Mouse (Mus musculus) ES-CJ7 (cell line): ENCODE measurements around the gene Foxc2.
A peak's percentile ranks its signal among the peaks of the same experiment; 100 is the strongest.

ENCODE experiments used
- DNase-seq: peaks from one replicate; pipeline ENCODE4 v3.0.0; 2011; ENCODE audit warnings: low read depth, low spot score

The Foxc2 gene

GRCm38 (mm10) chr8:121086004-121086900, 29.7 kb upstream of the Foxc2 start:
- no peak for DNase-seq

GRCm38 (mm10) chr8:121088281-121088680, 27.7 kb upstream of the Foxc2 start:
- no peak for DNase-seq

GRCm38 (mm10) chr8:121088871-121089630, 26.9 kb upstream of the Foxc2 start:
- no peak for DNase-seq

- no peak for DNase-seq
These were observed 26.2 kb upstream of the Foxc2 start for GRCm38 (mm10) chr8:121089631-121090380.

DNA sequence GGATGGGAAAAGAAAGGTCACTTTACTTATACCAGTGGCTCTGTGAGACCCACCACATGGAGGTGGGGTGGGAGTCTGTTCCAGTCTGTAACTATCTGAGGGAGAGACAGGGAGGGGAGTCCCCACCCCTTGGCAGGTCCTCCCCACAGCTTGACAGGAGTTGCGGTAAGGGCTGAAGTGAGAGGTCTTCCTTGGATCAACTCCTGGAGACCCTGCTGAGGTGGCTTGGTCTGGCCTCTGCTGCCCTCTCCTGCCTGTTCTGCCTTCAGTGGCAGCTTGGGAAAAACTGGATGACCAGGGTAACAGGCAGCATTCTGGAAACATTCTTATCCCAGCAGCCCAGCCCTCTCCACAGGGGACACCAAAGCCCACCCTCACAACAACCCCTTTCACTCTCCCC, 25.3 kb upstream of the Foxc2 start:
- DNase-seq: no peak

DNA sequence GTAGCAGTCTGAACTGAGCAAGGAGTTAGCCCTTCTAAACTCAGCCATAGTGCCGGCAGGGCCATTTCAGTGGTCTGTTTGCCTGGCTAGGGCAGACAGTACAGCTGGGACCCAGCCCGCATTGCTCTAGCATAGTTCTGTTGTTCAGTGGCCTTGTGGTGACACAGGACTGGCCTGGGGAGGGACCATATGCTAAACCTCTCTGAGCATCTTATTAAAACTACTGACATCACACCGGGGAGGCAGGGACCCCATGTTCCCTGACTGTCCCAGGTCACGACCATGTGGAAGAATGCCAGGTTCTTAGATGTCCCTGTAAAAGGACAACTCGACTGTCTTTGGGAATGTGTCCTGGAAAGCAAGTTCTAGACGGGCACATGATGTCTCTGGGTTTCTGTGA, 23.8 kb upstream of the Foxc2 start:
- DNase-seq: no peak

DNA sequence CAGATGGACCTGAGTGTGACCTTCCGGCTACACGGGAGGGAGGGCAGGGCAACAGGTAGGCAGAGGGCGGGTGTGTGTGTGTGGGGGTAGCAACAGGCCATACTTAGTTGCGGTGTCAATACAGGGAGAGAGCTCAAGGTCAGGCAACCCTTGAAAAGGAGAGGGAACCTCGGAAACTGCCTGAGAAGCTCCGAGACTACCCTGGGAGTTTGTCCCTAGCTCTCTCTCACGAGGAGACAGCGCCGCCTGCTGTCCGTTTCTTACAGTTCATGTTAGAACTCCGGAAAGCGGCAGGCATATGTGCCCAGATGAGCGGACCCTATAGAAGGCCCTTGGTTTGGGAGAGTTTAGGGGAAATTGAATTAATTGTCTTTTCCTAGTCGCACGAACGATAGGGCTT, 23.3 kb upstream of the Foxc2 start:
- DNase-seq: peak; percentile 90

DNA sequence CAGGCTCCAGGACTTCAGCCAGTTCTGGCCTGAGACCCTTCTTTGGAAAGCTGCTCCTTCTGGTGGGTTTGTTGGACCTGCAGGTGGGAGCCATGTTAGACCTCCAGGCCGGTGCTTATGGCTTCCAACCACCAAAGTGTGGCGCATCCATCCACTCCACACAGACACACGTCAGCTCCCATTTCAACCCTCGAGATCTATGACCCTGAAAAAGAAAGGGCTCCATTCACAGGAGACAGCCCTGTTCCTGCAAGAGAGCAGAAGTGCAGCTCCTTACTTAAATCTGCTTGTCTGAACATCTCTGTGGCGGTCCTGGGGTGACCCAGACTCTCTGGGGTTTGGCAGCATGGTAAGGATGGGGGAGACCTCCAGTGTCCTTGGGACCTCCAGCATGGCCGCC, 22.5 kb upstream of the Foxc2 start:
- no peak for DNase-seq

DNA sequence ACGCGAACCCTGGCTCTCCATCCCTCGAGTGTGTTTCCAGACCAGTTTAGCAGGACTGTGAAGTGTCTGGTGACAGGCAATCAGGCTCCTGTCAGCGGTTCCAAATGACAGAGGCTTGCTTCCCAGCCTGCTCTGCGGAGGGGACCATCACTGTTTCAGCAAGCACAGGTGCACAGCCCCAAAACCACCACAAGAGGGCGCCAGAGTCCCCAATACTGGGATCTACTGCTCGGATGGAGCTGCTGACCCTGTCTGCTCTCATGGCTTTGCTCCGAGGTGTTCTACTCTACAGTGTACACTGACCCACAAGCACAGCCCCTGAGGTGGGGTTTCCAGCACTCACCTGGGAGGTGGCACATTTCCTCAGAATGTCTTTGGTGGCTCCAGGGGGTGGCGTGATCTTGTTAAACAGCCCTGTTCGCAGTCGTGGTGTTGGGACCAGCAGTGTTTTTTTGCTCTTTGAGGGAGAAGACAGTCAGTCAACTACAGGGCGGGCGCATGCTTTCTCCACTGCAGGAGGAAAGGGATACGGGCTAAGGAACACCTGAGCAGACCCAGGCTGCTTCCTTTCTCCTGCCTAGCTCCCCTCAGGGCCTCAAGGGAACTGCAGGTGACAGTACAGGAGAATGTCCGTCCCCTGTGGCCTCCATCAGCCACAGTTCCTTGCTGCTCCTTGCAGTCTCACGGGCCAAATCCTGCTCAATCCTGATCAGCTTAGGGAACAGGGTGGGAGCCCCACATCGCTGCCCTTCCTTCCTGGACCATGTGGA, 11.7 kb upstream of the Foxc2 start:
- peak; percentile 87 for DNase-seq

- DNase-seq: peak; percentile 99
These were observed 8.0 kb upstream of the Foxc2 start, which contains the start of gene Mthfsd for GRCm38 (mm10) chr8:121107668-121108656. Gene Mthfsd, minus strand, starts transcription at chr8:121108392.

GRCm38 (mm10) chr8:121108657-121109056, 7.3 kb upstream of the Foxc2 start:
- no peak for DNase-seq

DNA sequence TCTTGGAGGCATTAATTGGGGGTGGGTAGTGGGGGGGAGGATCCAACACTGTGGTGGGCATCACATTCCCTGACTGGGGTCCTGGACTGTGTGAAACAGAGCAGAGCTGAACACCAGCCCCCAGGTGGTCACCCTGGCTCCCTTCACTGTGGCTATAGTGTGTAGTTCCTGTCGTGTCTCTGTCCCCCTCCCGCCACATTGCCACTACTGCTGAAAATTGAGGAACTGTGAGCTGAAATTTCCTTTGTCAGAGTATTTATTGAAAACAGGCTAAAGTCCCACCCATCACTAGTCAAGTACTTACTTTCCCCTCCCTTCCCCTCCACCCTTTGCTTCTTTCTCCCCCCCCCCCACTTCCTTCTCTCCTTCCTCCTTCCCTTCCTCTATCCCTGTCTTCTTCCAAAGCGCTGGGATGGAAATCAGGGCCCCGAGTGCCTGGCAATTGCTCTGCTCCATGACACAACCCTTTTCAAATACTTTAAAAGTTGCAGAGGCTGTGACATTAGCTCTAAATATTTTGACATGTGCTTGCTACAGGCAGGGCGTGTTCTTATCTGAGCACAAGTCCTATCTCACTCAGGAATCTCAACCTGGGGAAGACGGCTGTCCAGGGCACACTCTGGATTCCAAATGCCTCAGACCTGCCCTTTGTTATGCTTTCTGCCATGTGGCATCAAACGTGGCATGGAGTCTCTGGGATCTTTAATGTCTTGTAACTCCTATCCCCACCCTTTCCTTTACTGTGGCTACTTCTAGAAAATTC, 4.6 kb upstream of the Foxc2 start:
- DNase-seq: no peak

DNA sequence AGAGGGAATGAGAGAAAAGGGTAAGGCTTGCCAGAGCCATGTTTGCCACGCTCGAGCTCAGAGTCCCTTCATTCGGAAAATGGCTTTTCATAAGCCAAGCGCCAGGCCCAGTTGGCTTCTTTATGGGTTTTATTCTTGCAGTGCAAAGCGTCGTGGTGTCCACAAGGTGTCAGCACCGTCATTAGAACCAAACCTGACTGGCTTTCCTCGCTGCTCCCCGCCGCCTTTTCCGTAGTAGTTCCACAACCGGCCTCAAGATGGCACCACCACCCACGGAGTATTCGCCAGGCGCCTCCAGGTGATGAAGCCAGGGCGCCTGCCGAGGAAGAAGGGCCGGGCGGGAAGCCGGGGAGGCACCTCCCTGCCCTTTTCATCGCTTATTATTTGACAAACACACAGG, 2.7 kb upstream of the Foxc2 start:
- DNase-seq: peak; percentile 96

- peak; percentile 38 for DNase-seq
These were observed 835 bp upstream of the Foxc2 start for GRCm38 (mm10) chr8:121115136-121115535.

DNA sequence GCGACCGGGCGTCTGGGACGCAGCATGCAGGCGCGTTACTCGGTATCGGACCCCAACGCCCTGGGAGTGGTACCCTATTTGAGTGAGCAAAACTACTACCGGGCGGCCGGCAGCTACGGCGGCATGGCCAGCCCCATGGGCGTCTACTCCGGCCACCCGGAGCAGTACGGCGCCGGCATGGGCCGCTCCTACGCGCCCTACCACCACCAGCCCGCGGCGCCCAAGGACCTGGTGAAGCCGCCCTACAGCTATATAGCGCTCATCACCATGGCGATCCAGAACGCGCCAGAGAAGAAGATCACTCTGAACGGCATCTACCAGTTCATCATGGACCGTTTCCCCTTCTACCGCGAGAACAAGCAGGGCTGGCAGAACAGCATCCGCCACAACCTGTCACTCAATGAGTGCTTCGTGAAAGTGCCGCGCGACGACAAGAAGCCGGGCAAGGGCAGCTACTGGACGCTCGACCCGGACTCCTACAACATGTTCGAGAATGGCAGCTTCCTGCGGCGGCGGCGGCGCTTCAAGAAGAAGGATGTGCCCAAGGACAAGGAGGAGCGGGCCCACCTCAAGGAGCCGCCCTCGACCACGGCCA, 717 bp downstream of the Foxc2 start:
- DNase-seq: peak; percentile 73

DNA sequence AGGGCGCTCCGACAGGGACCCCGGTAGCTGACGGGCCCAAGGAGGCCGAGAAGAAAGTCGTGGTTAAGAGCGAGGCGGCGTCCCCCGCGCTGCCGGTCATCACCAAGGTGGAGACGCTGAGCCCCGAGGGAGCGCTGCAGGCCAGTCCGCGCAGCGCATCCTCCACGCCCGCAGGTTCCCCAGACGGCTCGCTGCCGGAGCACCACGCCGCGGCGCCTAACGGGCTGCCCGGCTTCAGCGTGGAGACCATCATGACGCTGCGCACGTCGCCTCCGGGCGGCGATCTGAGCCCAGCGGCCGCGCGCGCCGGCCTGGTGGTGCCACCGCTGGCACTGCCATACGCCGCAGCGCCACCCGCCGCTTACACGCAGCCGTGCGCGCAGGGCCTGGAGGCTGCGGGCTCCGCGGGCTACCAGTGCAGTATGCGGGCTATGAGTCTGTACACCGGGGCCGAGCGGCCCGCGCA, 1.2 kb downstream of the Foxc2 start:
- peak; percentile 39 for DNase-seq

- DNase-seq: peak; percentile 48
These were observed 1.9 kb downstream of the Foxc2 start for GRCm38 (mm10) chr8:121117906-121118305.

DNA sequence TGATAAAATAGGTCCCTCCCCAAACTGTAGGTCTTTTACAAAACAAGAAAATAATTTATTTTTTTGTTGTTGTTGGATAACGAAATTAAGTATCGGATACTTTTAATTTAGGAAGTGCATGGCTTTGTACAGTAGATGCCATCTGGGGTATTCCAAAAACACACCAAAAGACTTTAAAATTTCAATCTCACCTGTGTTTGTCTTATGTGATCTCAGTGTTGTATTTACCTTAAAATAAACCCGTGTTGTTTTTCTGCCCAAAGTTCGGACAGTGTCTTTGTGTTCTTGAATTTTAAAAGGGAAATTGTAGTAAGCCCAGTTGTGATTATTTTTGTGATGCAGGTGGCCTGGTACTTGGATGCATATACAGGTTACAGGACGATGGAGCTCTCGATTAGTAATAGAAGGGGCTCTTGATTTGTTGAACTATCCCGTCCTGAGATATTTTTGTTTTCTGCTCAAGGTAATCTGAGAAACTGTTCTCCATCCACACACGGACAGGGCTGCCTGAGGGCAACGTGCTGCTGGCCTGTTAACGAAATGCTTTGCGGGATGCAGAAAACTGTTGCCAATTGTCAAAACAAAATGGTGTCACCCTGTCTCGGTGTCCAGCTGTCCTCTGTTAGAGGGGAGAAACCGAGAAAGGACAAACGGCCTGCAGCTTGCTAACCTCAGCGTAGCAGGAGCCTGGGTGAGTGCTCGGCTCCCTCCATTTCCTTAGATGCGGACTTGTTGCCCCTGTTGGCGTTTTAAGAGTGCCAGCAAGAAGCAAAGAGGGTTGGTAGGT, 2.9 kb downstream of the Foxc2 start:
- no peak for DNase-seq
